Mouse (Mus musculus): ENCODE data around the gene Bet1.

Bet1 gene

DNA sequence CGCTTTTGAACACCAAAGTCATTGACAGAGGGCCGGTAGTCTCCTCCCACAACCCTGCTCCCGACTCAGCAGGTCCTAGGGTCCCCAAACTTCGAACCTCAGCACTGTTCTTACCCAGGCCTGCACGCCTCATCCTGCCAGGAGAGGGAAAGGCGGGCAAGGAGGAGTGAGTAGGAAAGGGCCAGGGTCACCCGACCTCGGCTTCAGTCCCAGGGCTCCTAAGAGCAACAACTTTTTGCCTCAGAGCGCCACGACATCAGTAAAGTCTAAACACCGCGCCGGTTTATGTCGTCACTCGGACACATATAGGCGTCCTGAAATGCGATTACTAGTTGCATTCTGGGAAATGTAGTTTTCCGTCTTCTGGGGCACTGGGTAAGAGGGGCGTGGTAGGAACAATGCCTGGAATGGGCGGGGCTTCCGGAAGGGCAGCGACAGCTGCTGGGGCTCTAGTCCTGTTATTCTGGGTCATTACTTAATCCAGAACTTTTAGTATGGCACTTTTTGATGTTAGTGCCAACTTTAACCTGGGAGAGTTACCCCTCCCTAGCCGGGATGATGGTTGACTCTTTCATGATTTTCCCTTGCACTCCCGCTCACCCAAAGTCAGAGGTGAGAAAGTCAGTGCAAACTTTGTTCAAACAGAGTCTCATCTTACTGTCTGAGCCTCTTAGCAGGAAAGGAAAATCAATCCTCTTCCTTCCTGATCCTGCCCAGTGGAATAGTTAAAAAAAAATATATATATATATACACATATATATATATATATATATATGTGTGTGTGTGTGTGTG lies at the start of gene Bet1:
Gene Bet1 (minus strand): TSS at position 310 of the 792 bp plus-strand sequence.
- DNase-seq (ENCODE audit: extremely low spot score, low spot score), result peak; percentile 86

- no peak for DNase-seq (ENCODE audit: extremely low spot score, low spot score)
Observed at GRCm38 (mm10) chr6:4132239-4132638, 45.5 kb upstream of the Bet1 start.

DNA sequence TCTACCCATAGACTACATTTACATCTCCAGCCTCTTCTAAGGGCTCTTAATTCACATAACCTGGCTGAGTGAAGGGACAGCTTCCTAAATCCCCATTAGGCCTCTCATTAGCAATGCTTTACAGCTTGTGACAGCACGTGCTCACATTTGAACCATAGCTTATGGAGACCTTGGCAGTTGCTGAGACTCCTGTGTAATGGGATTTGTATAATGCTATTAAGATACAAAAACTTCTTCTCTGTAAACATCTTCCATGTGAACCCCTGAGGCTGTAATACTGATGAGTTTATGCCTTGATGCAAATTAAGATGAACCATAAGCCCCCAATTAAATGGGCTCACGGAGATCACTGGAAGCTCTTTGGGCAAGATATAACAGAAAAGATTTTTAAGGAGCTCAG lies 44.4 kb upstream of the Bet1 start:
- no peak for DNase-seq (ENCODE audit: extremely low spot score, low spot score)

DNA sequence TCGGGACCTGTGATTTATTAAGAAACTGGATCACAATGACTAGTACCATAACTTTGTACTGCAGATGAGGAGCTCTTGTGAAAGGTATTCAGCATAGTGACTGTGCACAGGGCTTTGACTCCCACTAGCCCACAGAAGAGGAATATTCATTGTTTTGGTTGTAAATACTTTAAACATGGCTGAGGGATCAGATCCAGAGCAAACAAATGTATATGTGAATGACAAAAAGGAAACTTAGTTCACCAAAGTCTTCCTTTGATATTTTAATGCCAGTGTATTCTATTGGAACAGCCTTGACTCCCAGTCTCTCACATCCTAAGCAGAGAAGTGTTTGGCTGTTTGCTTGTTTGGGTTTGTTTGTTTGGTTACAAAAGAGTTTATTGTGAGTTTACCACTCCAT lies 31.8 kb upstream of the Bet1 start:
- no peak for DNase-seq (ENCODE audit: extremely low spot score, low spot score)

DNA sequence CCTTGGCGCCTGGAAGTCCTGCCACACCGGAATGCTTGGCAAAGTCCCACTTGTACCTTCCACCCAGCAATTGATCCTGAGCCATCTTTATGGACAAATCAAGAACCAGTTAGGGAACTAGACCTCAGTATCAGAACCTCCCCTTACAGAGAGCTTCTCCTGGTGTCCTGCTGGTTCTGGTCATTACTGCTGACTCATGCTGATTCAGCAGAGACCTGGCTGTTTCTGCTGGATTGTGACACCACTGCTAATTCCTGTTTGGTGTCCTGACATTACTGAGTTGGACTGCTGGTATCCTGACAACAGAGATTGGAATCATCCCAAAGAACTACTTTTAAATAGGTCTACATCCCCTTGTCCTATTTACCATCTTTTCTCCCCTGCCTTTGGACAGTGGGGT lies 3.7 kb upstream of the Bet1 start:
- DNase-seq (ENCODE audit: extremely low spot score, low spot score), result no peak

- DNase-seq (ENCODE audit: extremely low spot score, low spot score), result no peak
Observed at GRCm38 (mm10) chr6:4072281-4072680, 14.5 kb downstream of the Bet1 start.

DNA sequence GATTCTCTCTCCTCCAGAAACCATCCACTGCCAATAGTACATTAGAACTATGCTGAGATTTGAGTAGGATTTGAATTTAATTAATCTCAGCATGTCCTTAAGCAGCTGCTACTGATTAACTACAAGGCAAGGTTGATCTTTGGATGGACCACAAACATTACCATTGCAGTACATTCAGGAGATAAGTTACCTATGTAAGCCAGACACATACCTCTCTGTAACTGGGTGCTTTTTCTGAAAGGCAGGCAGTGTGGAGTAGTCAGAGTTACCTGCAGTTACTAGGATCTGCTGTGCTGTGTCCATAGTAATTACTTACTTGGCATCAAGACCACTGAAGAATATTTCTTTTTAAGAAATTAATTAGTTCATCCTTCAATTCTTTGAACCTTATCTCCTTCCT lies 17.1 kb downstream of the Bet1 start:
- no peak for DNase-seq (ENCODE audit: extremely low spot score, low spot score)

- DNase-seq (ENCODE audit: extremely low spot score, low spot score), result no peak
Observed at GRCm38 (mm10) chr6:4054387-4054786, 32.4 kb downstream of the Bet1 start.

GRCm38 (mm10) chr6:4052843-4053242 lies 33.9 kb downstream of the Bet1 start:
- no peak for DNase-seq (ENCODE audit: extremely low spot score, low spot score)

DNA sequence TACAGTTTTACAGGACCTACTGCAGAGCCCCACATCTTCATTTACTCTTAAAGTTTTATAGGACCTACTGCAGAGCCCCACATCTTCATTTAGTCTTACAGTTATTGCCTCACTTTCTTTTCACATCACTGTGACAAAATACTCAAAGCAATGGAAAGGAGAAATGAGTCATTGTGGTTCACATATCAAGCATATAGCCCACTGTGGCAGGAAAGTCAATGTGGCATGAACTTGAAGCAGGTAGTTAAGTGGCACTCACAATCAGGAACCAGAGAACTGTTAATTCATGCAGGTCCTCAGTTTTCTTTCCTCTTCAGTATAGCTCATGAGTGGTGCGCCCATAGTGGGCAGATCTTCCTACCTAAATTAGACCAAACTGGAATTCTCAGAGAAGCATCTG lies 39.6 kb downstream of the Bet1 start:
- no peak for DNase-seq (ENCODE audit: extremely low spot score, low spot score)

- no peak for DNase-seq (ENCODE audit: extremely low spot score, low spot score)
Observed at GRCm38 (mm10) chr6:4041821-4042220, 45.0 kb downstream of the Bet1 start.

DNA sequence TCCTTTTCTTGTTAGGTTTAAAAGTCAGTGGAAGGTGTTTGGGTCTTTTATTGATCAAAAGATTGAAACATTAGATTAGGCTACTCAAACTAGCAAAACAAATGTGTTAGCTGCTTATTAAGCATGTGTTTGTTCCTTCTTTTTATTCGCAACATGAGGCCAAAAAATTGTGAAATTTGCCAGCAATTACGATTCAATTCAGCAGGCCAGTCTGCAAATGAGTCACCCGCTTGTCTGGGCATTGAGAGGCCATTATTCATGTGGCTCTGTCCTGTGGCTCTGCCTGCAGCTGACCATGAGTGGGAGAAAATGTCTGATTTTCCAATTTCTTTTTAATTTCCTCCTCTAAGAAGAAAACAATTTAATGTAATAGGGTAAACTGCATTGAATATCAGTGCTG lies 55.8 kb downstream of the Bet1 start:
- no peak for DNase-seq (ENCODE audit: extremely low spot score, low spot score)

Measured in neural tube, embryonic 10.5 days (tissue).